In genomic region chr6:50068490-50068889, GRCm38 (mm10) we compare ENCODE assay signal across 19 mouse cellular contexts. TPM values are rescaled to one million over a fixed set of nuclear protein-coding genes. Genes with fewer than 3 reads are reported as not detected.
A peak's percentile ranks its signal among the peaks of the same experiment; 100 is the strongest.
DNase-seq lines count a peak whose midpoint lies in the region; ATAC-seq and TF ChIP-seq lines count a peak whose summit lies in the region.
"Had no signal": no experiment of that assay in that cellular context is flagged by ENCODE, and none has a peak within 500 bp of the region (broad histone marks: within the 10 kb centered on the region; RNA-seq: fewer than 3 reads in every experiment).

No protein-coding gene starts in this region.

- ATAC-seq in intestine, embryonic 15.5 days, result peak; percentile 53; the same call in 1 of the 2 replicates
- no peak for ATAC-seq in intestine, postnatal 0 days
- ATAC-seq in intestine, embryonic 16.5 days, result peak; percentile 59; the same call in 1 of the 2 replicates
- no peak for ATAC-seq in midbrain, embryonic 11.5 days (ENCODE audit: low FRiP score)
- ATAC-seq: activated CD4-positive, CD25-positive, alpha-beta regulatory T cell, adult 4 months; CD4-positive, CD25-positive, alpha-beta regulatory T cell, adult 4 months; Patski had no signal

- no peaks in the 10 kb centered on the region for H3K9me3 ChIP-seq in intestine, embryonic 15.5 days
- no peaks in the 10 kb centered on the region for H3K9me3 ChIP-seq in intestine, postnatal 0 days (ENCODE audit: control insufficient read depth)
- no peaks in the 10 kb centered on the region for H3K9me3 ChIP-seq in intestine, embryonic 16.5 days (ENCODE audit: control insufficient read depth, low read length)
- H3K9me3 ChIP-seq in midbrain, embryonic 11.5 days (ENCODE audit: control insufficient read depth, low read length), result no peaks in the 10 kb centered on the region
- H3K9me3 ChIP-seq: G1E had no signal

- no peaks in the 10 kb centered on the region for H3K27me3 ChIP-seq in intestine, embryonic 15.5 days (replicated peaks)
- H3K27me3 ChIP-seq in intestine, postnatal 0 days (replicated peaks; ENCODE audit: control insufficient read depth, insufficient read depth, low read length), result no peaks in the 10 kb centered on the region
- H3K27me3 ChIP-seq in intestine, embryonic 16.5 days (replicated peaks; ENCODE audit: control insufficient read depth, insufficient read depth, low read length), result no peaks in the 10 kb centered on the region
- H3K27me3 ChIP-seq in midbrain, embryonic 11.5 days (ENCODE audit: control insufficient read depth, insufficient read depth, low read length), result no peaks in the 10 kb centered on the region
- H3K27me3 ChIP-seq: CH12.LX, Patski had no signal

- no peak overlapping the region for H3K4me2 ChIP-seq in intestine, embryonic 15.5 days (replicated peaks)
- no peak overlapping the region for H3K4me2 ChIP-seq in intestine, postnatal 0 days (replicated peaks; ENCODE audit: low read depth)
- H3K4me2 ChIP-seq in intestine, embryonic 16.5 days (ENCODE audit: low read depth, low read length), result no peak overlapping the region
- no peak overlapping the region for H3K4me2 ChIP-seq in midbrain, embryonic 11.5 days

- TF ChIP-seq CTCF in intestine, postnatal 0 days (IDR thresholded peaks at IDR 0.05; ENCODE audit: low read depth), result no peak

- H3K4me3 ChIP-seq in intestine, embryonic 15.5 days (replicated peaks), result no peak overlapping the region
- H3K4me3 ChIP-seq in intestine, postnatal 0 days (ENCODE audit: low read depth, low read length), result no peak overlapping the region
- no peak overlapping the region for H3K4me3 ChIP-seq in intestine, embryonic 16.5 days (ENCODE audit: low read length)
- no peak overlapping the region for H3K4me3 ChIP-seq in midbrain, embryonic 11.5 days (ENCODE audit: low read depth, low read length)

- no peak overlapping the region for H3K9ac ChIP-seq in intestine, embryonic 15.5 days
- no peak overlapping the region for H3K9ac ChIP-seq in intestine, postnatal 0 days (ENCODE audit: low read depth, low read length)
- no peak overlapping the region for H3K9ac ChIP-seq in intestine, embryonic 16.5 days (ENCODE audit: low read depth, low read length)
- H3K9ac ChIP-seq in midbrain, embryonic 11.5 days (ENCODE audit: low read length), result no peak overlapping the region

- H3K36me3 ChIP-seq in intestine, embryonic 15.5 days, result no peaks in the 10 kb centered on the region
- no peaks in the 10 kb centered on the region for H3K36me3 ChIP-seq in intestine, postnatal 0 days (ENCODE audit: control insufficient read depth, insufficient read depth)
- H3K36me3 ChIP-seq in intestine, embryonic 16.5 days (ENCODE audit: control insufficient read depth, insufficient read depth, low read length), result no peaks in the 10 kb centered on the region
- H3K36me3 ChIP-seq in midbrain, embryonic 11.5 days (ENCODE audit: control insufficient read depth, insufficient read depth, low read length), result no peaks in the 10 kb centered on the region
- H3K36me3 ChIP-seq: G1E had no signal

- H3K27ac ChIP-seq in intestine, embryonic 15.5 days, result no peak overlapping the region
- H3K27ac ChIP-seq in intestine, postnatal 0 days (ENCODE audit: low read depth, low read length), result no peak overlapping the region
- no peak overlapping the region for H3K27ac ChIP-seq in intestine, embryonic 16.5 days (ENCODE audit: low read length)
- no peak overlapping the region for H3K27ac ChIP-seq in midbrain, embryonic 11.5 days (ENCODE audit: low read depth, low read length)

- no peaks in the 10 kb centered on the region for H3K4me1 ChIP-seq in intestine, embryonic 15.5 days (replicated peaks)
- H3K4me1 ChIP-seq in intestine, postnatal 0 days (replicated peaks; ENCODE audit: control insufficient read depth, insufficient read depth, low read length), result no peaks in the 10 kb centered on the region
- no peaks in the 10 kb centered on the region for H3K4me1 ChIP-seq in intestine, embryonic 16.5 days (ENCODE audit: control insufficient read depth, insufficient read depth, low read length)
- H3K4me1 ChIP-seq in midbrain, embryonic 11.5 days (ENCODE audit: control insufficient read depth, insufficient read depth, low read length), result no peaks in the 10 kb centered on the region

- DNase-seq in midbrain, embryonic 11.5 days (ENCODE audit: low spot score, missing footprints), result no peak
- DNase-seq: adrenal gland, adult 2 months; adrenal gland, adult 8-10 months; adrenal gland, postnatal 10 days; adrenal gland, postnatal 14 days; adrenal gland, postnatal 25 days; adrenal gland, postnatal 36 days; B cell, adult 2 months; cerebellum, adult 11 months; cerebellum, adult 11-12 months; cerebellum, adult 18-20 months had no signal

RNA-seq across cellular contexts. Expression of gene Mpp6, which starts 41.6 kb away (rescaled TPM):
- 56.2 and 64.5 TPM in 2 replicates for polyA plus RNA-seq in intestine, embryonic 15.5 days (2015; fragmentation: Nextera tagmentation; extraction: Ambion mirVana)
- 32.1 TPM in 2 replicates for polyA plus RNA-seq in intestine, postnatal 0 days (2015; fragmentation: Nextera tagmentation; extraction: Ambion mirVana)
- polyA plus RNA-seq in intestine, embryonic 16.5 days (2015; fragmentation: Nextera tagmentation; extraction: Ambion mirVana), result 34.5 and 40.6 TPM in 2 replicates
- 71.7 and 81.6 TPM in 2 replicates for polyA plus RNA-seq in midbrain, embryonic 11.5 days (2014; fragmentation: Nextera tagmentation; extraction: Ambion mirVana)

Comparison
In these comparisons a context has a peak if more than half of its experiments do, and no peak if none do; other contexts are left out.
1. ATAC-seq: peak in intestine, embryonic 15.5 days (single experiment) and intestine, embryonic 16.5 days (single experiment); none in intestine, postnatal 0 days (single experiment) and midbrain, embryonic 11.5 days (single experiment).